ENCODE assay signal across 11 mouse cellular contexts in the genomic region with DNA sequence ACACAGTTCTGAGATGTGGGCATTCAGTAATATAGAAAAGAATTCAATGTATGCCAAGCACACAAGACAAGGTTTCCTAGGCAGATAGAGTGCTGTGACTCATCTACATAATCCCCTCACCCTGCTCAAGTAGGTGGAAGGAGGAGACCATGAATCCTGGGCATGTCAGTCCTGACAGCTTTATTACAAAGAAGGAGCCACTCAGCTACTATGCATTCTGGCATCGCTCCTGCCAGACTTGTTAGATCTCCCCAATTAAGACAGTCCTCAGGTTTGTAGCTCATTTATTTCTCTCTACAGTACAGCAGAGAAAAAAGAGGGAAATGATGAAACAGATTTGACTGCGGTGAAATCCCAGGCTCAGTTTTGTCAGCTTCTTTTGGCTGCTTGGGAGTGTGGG.
A peak's percentile ranks its signal among the peaks of the same experiment; 100 is the strongest.
DNase-seq lines count a peak whose midpoint lies in the region; ATAC-seq and TF ChIP-seq lines count a peak whose summit lies in the region.
"Had no signal": no experiment of that assay in that cellular context is flagged by ENCODE, and none has a peak within 500 bp of the region (broad histone marks: within the 10 kb centered on the region; RNA-seq: fewer than 3 reads in every experiment).

No protein-coding gene starts in this region.

- intact Hi-C loops in left cerebral cortex, postnatal 25 days (cut with DNase I): no loop called here

- H3K4me2 ChIP-seq in forebrain, embryonic 11.5 days (ENCODE audit: low read depth, low read length, severe bottlenecking): no peak overlapping the region
- H3K4me2 ChIP-seq in neural tube, embryonic 15.5 days: no peak overlapping the region
- no peak overlapping the region for H3K4me2 ChIP-seq in intestine, embryonic 15.5 days (replicated peaks)
- H3K4me2 ChIP-seq: liver, embryonic 15.5 days had no signal

- H3K9ac ChIP-seq in forebrain, embryonic 11.5 days (ENCODE audit: low read length): no peak overlapping the region
- no peak overlapping the region for H3K9ac ChIP-seq in neural tube, embryonic 15.5 days (replicated peaks)
- no peak overlapping the region for H3K9ac ChIP-seq in intestine, embryonic 15.5 days
- H3K9ac ChIP-seq: liver, embryonic 15.5 days had no signal

- no peaks in the 10 kb centered on the region for H3K27me3 ChIP-seq in forebrain, embryonic 11.5 days (ENCODE audit: control insufficient read depth, insufficient read depth, low read length)
- H3K27me3 ChIP-seq in neural tube, embryonic 15.5 days (replicated peaks): no peaks in the 10 kb centered on the region
- H3K27me3 ChIP-seq in intestine, embryonic 15.5 days (replicated peaks): no peaks in the 10 kb centered on the region
- H3K27me3 ChIP-seq: liver, embryonic 15.5 days had no signal

- peak; percentile 97 for DNase-seq in brain, embryonic 14.5 days (ENCODE audit: low read depth)
- no peak for DNase-seq in forebrain, embryonic 11.5 days (ENCODE audit: low spot score)
- peak; percentile 12 to 73 for DNase-seq in left cerebral cortex, postnatal 25 days (ENCODE audit: low spot score in 2 of 2)
- no peak for DNase-seq in adrenal gland, adult 8-10 months
- DNase-seq in adrenal gland, postnatal 4 days (ENCODE audit: low spot score in 2 of 2): no peak
- DNase-seq: cerebellum, adult 18-20 months; kidney, adult 18-20 months; thymus, postnatal 14 days had no signal

- no peak overlapping the region for H3K4me3 ChIP-seq in forebrain, embryonic 11.5 days (ENCODE audit: low read depth, low read length)
- no peak overlapping the region for H3K4me3 ChIP-seq in neural tube, embryonic 15.5 days (replicated peaks)
- H3K4me3 ChIP-seq in intestine, embryonic 15.5 days (replicated peaks): no peak overlapping the region
- H3K4me3 ChIP-seq: liver, embryonic 15.5 days had no signal

- 26% methylated on average over 2 of the region's 2 CpGs for WGBS in forebrain, embryonic 11.5 days
- WGBS in neural tube, embryonic 15.5 days: 15% methylated on average over 2 of the region's 2 CpGs
- WGBS in intestine, embryonic 15.5 days: 38% methylated on average over 2 of the region's 2 CpGs

- peak; percentile 95 for ATAC-seq in forebrain, embryonic 11.5 days (replicated peaks; ENCODE audit: low FRiP score)
- ATAC-seq in neural tube, embryonic 15.5 days (ENCODE audit: low FRiP score): peak; percentile 91
- ATAC-seq in intestine, embryonic 15.5 days: no peak

- peak overlapping the region; percentile 37; the same call in 1 of the 2 replicates for H3K27ac ChIP-seq in forebrain, embryonic 11.5 days (ENCODE audit: low read depth, low read length)
- H3K27ac ChIP-seq in neural tube, embryonic 15.5 days (replicated peaks): no peak overlapping the region; the same call in 1 of the 2 replicates
- no peak overlapping the region for H3K27ac ChIP-seq in intestine, embryonic 15.5 days
- H3K27ac ChIP-seq: liver, embryonic 15.5 days had no signal

- H3K4me1 ChIP-seq in forebrain, embryonic 11.5 days (replicated peaks; ENCODE audit: control insufficient read depth, insufficient read depth, low read length): no peaks in the 10 kb centered on the region
- peaks cover 4% of the 10 kb centered on the region; the same call in 1 of the 2 replicates for H3K4me1 ChIP-seq in neural tube, embryonic 15.5 days
- H3K4me1 ChIP-seq in intestine, embryonic 15.5 days (replicated peaks): no peaks in the 10 kb centered on the region
- H3K4me1 ChIP-seq: liver, embryonic 15.5 days had no signal

- TF ChIP-seq POLR2A in brain, embryonic 14.5 days (IDR thresholded peaks at IDR 0.05; ENCODE audit: borderline replicate concordance, extremely low read depth, insufficient read depth, insufficient read length, poor library complexity, severe bottlenecking): no peak

- TF ChIP-seq CTCF in brain, embryonic 14.5 days (IDR thresholded peaks at IDR 0.05; ENCODE audit: borderline replicate concordance, extremely low read depth, insufficient read depth, insufficient read length): no peak

- H3K9me3 ChIP-seq in forebrain, embryonic 11.5 days (ENCODE audit: control insufficient read depth, low read length): no peaks in the 10 kb centered on the region
- H3K9me3 ChIP-seq in neural tube, embryonic 15.5 days (replicated peaks): no peaks in the 10 kb centered on the region
- no peaks in the 10 kb centered on the region for H3K9me3 ChIP-seq in intestine, embryonic 15.5 days
- H3K9me3 ChIP-seq: liver, embryonic 15.5 days had no signal

- H3K36me3 ChIP-seq in forebrain, embryonic 11.5 days (ENCODE audit: control insufficient read depth, insufficient read depth, low read length): no peaks in the 10 kb centered on the region
- H3K36me3 ChIP-seq in neural tube, embryonic 15.5 days: no peaks in the 10 kb centered on the region
- H3K36me3 ChIP-seq in intestine, embryonic 15.5 days: no peaks in the 10 kb centered on the region
- H3K36me3 ChIP-seq: liver, embryonic 15.5 days had no signal

Comparison
In these comparisons a context has a peak if more than half of its experiments do, and no peak if none do; other contexts are left out.
1. DNase-seq: peak in brain, embryonic 14.5 days (single experiment) and left cerebral cortex, postnatal 25 days (2 of 2); none in forebrain, embryonic 11.5 days (single experiment), adrenal gland, adult 8-10 months (single experiment) and adrenal gland, postnatal 4 days (0 of 2).